Mouse (Mus musculus) liver, embryonic 11.5 days (tissue): Measurements from ENCODE around the gene Psmd2. TPM values are rescaled to one million over a fixed set of nuclear protein-coding genes. Genes with fewer than 3 reads are reported as not detected.

ENCODE experiments used
- ATAC-seq: fragments of 200-750 bp; cut with Nextera tagmentation; replicated peaks from 2 replicates; pipeline ENCODE4 v1.8.0; 2017; ENCODE audit warnings: moderate number of reproducible peaks, mild to moderate bottlenecking, moderate TSS enrichment, moderate library complexity; ENCODE audit not compliant: low FRiP score
- DNase-seq: peaks from one replicate; pipeline ENCODE4 v3.0.0-alpha.2; 2017; ENCODE audit warnings: low spot score
- H3K27ac ChIP-seq: fragments of 300-500 bp; sonication (generic); 2 replicates; pipeline ENCODE4 v1.5.1; 2014; ENCODE audit warnings: mild to moderate bottlenecking, low read depth, low read length, control low read depth
- H3K27me3 ChIP-seq: fragments of 300-500 bp; sonication (generic); replicated peaks from 2 replicates; pipeline ENCODE4 v1.6.1; 2014; ENCODE audit warnings: low read length, mixed read lengths; ENCODE audit not compliant: control insufficient read depth, insufficient read depth
- H3K36me3 ChIP-seq: fragments of 300-500 bp; sonication (generic); 2 replicates; pipeline ENCODE4 v1.6.1; 2014; ENCODE audit warnings: mild to moderate bottlenecking, low read length, moderate library complexity, mixed read lengths; ENCODE audit not compliant: control insufficient read depth, insufficient read depth
- H3K4me1 ChIP-seq: fragments of 300-500 bp; sonication (generic); replicated peaks from 2 replicates; pipeline ENCODE4 v1.6.1; 2014; ENCODE audit warnings: low read length, mixed read lengths; ENCODE audit not compliant: control insufficient read depth, insufficient read depth
- H3K4me2 ChIP-seq: fragments of 300-500 bp; sonication (generic); 2 replicates; pipeline ENCODE4 v1.6.1; 2014; ENCODE audit warnings: mild to moderate bottlenecking, control low read depth, moderate library complexity
- H3K4me3 ChIP-seq: fragments of 300-500 bp; sonication (generic); 2 replicates; pipeline ENCODE4 v1.5.1; 2014; ENCODE audit warnings: low read depth, low read length, control low read depth
- H3K9ac ChIP-seq: fragments of 300-500 bp; sonication (generic); 2 replicates; pipeline ENCODE4 v1.6.1; 2014; ENCODE audit warnings: low read depth, low read length, control low read depth
- H3K9me3 ChIP-seq: fragments of 300-500 bp; sonication (generic); 2 replicates; pipeline ENCODE4 v1.6.1; 2016; ENCODE audit warnings: low read length, inconsistent platforms, mixed read lengths; ENCODE audit not compliant: control insufficient read depth
- WGBS: fragments of 180-500 bp; shearing (Covaris S2); extraction: QIAGEN DNeasy Blood & Tissue Kit; methylation state at CpG from one replicate; pipeline ENCODE4 v1.1.7; 2014; 5-methylcytosine and 5-hydroxymethylcytosine counted together
- polyA plus RNA-seq: library from polyadenylated mRNA; unstranded; fragments of >200 nt; fragmentation: Nextera tagmentation; extraction: Ambion mirVana; gene quantifications from 2 replicates; pipeline ENCODE4 v1.2.1, GENCODE M21; 2014

The Psmd2 gene
- polyA plus RNA-seq, 1 experiment from 2014 or later = 354 TPM

- Histone ChIP-seq H3K4me3 (peak within 1 kb of the TSS; percentile 72), H3K9me3 (no peaks in the 10 kb centered on the region), H3K9ac (peak within 1 kb of the TSS; percentile 77), H3K27ac (peak within 1 kb of the TSS; percentile 56; the same call in 1 of the 2 replicates), H3K27me3 (peaks cover 19% of the 10 kb centered on the region), H3K4me1 (peaks cover 30% of the 10 kb centered on the region), H3K4me2 (peak within 1 kb of the TSS; percentile 98), H3K36me3 (peaks cover 35% of the 10 kb centered on the region)
- ATAC-seq (peak; percentile 94), DNase-seq (peak; percentile 91)
- 1% methylated on average over 37 of the region's 37 CpGs for WGBS
Measured at GRCm38 (mm10) chr16:20693111-20693701, 41.8 kb downstream of the Psmd2 start, which contains the start of gene Fam131a. Fam131a (plus strand) TSS chr16:20693241.

- DNase-seq (no peak), ATAC-seq (no peak)
- Histone ChIP-seq H3K9ac (no peak overlapping the region), H3K4me2 (no peak overlapping the region), H3K27me3 (peaks cover 19% of the 10 kb centered on the region), H3K4me1 (peaks cover 28% of the 10 kb centered on the region), H3K36me3 (peaks cover 20% of the 10 kb centered on the region), H3K27ac (no peak overlapping the region), H3K4me3 (no peak overlapping the region), H3K9me3 (no peaks in the 10 kb centered on the region)
- WGBS = 73% methylated on average over 8 of the region's 8 CpGs
Measured at GRCm38 (mm10) chr16:20694781-20695180, 43.3 kb downstream of the Psmd2 start.

GRCm38 (mm10) chr16:20695622-20696323 is 44.3 kb downstream of the Psmd2 start:
- Histone ChIP-seq H3K36me3 (peaks cover 10% of the 10 kb centered on the region), H3K4me1 (peaks cover 24% of the 10 kb centered on the region), H3K4me2 (peak overlapping the region; percentile 71), H3K27ac (no peak overlapping the region), H3K9ac (peak overlapping the region; percentile 38), H3K9me3 (no peaks in the 10 kb centered on the region), H3K27me3 (peaks cover 19% of the 10 kb centered on the region), H3K4me3 (peak overlapping the region; percentile 42)
- WGBS = 7% methylated on average over 46 of the region's 46 CpGs
- no peak for DNase-seq
- ATAC-seq = 0 out of 2 replicates have a peak, but pooled peaks have one; percentile 4

- Histone ChIP-seq H3K9me3 (no peaks in the 10 kb centered on the region), H3K4me1 (peaks cover 38% of the 10 kb centered on the region), H3K9ac (no peak overlapping the region), H3K4me2 (no peak overlapping the region), H3K36me3 (no peaks in the 10 kb centered on the region), H3K4me3 (no peak overlapping the region), H3K27me3 (peaks cover 15% of the 10 kb centered on the region), H3K27ac (no peak overlapping the region)
- DNase-seq (no peak), ATAC-seq (no peak)
- WGBS = 69% methylated on average over 5 of the region's 5 CpGs
Measured at GRCm38 (mm10) chr16:20699266-20699665, 47.8 kb downstream of the Psmd2 start.

GRCm38 (mm10) chr16:20700036-20700435 is 48.6 kb downstream of the Psmd2 start:
- WGBS = 65% methylated on average over 5 of the region's 5 CpGs
- H3K9me3 ChIP-seq = no peaks in the 10 kb centered on the region
- H3K4me3 ChIP-seq = no peak overlapping the region
- H3K27ac ChIP-seq = no peak overlapping the region
- H3K36me3 ChIP-seq = no peaks in the 10 kb centered on the region; the same call in 1 of the 2 replicates
- DNase-seq (no peak), ATAC-seq (no peak)
- no peak overlapping the region for H3K4me2 ChIP-seq
- H3K4me1 ChIP-seq = peaks cover 45% of the 10 kb centered on the region
- H3K27me3 ChIP-seq = peaks cover 15% of the 10 kb centered on the region
- no peak overlapping the region for H3K9ac ChIP-seq

- peaks cover 47% of the 10 kb centered on the region for H3K4me1 ChIP-seq
- ATAC-seq (no peak), DNase-seq (no peak)
- WGBS = 65% methylated on average over 7 of the region's 7 CpGs
- no peak overlapping the region for H3K4me3 ChIP-seq
- H3K36me3 ChIP-seq = peaks cover 4% of the 10 kb centered on the region
- H3K4me2 ChIP-seq = no peak overlapping the region
- H3K27me3 ChIP-seq = peaks cover 3% of the 10 kb centered on the region
- H3K9me3 ChIP-seq = no peaks in the 10 kb centered on the region
- no peak overlapping the region for H3K27ac ChIP-seq
- H3K9ac ChIP-seq = no peak overlapping the region
Measured at GRCm38 (mm10) chr16:20701316-20701715, 49.9 kb downstream of the Psmd2 start.

GRCm38 (mm10) chr16:20701729-20702521 is 50.5 kb downstream of the Psmd2 start:
- peaks cover 4% of the 10 kb centered on the region for H3K36me3 ChIP-seq
- no peak overlapping the region for H3K4me3 ChIP-seq
- H3K27me3 ChIP-seq = no peaks in the 10 kb centered on the region
- peaks cover 53% of the 10 kb centered on the region for H3K4me1 ChIP-seq
- H3K4me2 ChIP-seq = peak overlapping the region; percentile 56
- no peak for DNase-seq
- WGBS = 45% methylated on average over 12 of the region's 12 CpGs
- ATAC-seq = no peak
- no peaks in the 10 kb centered on the region for H3K9me3 ChIP-seq
- H3K27ac ChIP-seq = peak overlapping the region; percentile 91
- 0 out of 2 replicates have a peak overlapping the region, but pooled peaks have one; percentile 4 for H3K9ac ChIP-seq

GRCm38 (mm10) chr16:20702522-20702893 is 51.1 kb downstream of the Psmd2 start:
- H3K27ac ChIP-seq = peak overlapping the region; percentile 91
- H3K27me3 ChIP-seq = no peaks in the 10 kb centered on the region
- H3K9ac ChIP-seq = no peak overlapping the region
- H3K4me1 ChIP-seq = peaks cover 58% of the 10 kb centered on the region
- DNase-seq (peak; percentile 71), ATAC-seq (peak; percentile 82)
- WGBS = 11% methylated on average over 8 of the region's 8 CpGs
- no peaks in the 10 kb centered on the region for H3K9me3 ChIP-seq
- 0 out of 2 replicates have a peak overlapping the region, but pooled peaks have one; percentile 21 for H3K4me3 ChIP-seq
- peaks cover 4% of the 10 kb centered on the region for H3K36me3 ChIP-seq
- peak overlapping the region; percentile 56 for H3K4me2 ChIP-seq
